Mouse (Mus musculus): ENCODE data around the gene Zbtb20. TPM values are rescaled to one million over a fixed set of nuclear protein-coding genes. Genes with fewer than 3 reads are reported as not detected.

Zbtb20 gene
- polyA plus RNA-seq, 1 experiment from 2014 or later = 20.2 TPM

DNA sequence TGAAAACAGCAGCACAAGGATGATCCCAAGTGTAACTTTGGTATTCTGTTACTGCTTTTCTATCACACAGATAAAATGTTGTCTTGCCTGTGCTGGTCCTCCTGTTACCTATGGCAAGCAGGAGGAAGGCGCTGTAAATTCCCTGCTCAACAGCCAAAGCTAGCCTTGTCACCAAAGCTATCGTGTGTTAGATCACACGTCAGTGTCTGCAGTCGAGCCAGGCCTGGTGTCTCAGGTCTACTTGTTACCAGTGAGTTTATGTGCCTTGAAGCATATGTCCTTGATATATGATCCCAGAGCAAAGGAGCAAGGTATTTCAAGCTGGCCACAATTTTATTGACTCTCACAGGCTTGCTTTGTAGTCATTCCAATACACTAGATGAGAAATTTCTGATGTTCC lies 517.7 kb downstream of the Zbtb20 start:
- no peak for ATAC-seq (ENCODE audit: insufficient number of reproducible peaks, insufficient read depth, low FRiP score, low TSS enrichment, low read depth)
- Histone ChIP-seq H3K4me1 (0 out of 2 replicates have a peak, but pooled peaks cover 3% of the 10 kb centered on the region), H3K9me3 (no peaks in the 10 kb centered on the region), H3K27ac (no peak overlapping the region), H3K27me3 (no peaks in the 10 kb centered on the region), H3K4me2 (no peak overlapping the region), H3K4me3 (no peak overlapping the region), H3K9ac (no peak overlapping the region), H3K36me3 (no peaks in the 10 kb centered on the region)
- 45% methylated on average over 4 of the region's 4 CpGs for WGBS

DNA sequence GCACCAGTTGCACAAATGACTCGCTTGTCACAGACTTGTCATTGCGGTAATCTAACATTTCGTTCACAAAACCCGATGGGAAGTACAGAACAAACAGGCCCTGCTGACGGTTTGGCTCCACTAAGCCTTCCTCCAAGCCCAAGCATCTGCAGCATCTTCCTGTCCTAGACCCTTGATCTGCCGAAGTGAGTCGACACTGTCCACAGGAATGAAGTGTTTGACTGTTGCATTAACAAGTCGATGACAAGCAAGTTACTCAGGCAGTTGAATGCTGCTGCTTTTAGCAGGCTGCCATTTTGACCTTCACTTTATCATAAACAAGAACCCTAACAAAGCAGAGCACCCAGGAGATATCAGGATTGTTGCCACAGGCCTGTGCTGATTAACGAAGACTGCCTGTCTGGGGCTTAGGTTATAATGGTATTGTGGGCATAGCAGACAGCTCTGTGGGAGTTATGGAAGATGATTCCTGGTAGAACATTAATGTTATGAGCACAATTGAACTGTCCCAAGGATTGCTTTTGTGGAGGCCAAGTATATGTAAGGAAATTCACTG lies 518.4 kb downstream of the Zbtb20 start:
- Histone ChIP-seq H3K4me2 (no peak overlapping the region), H3K27me3 (no peaks in the 10 kb centered on the region), H3K9me3 (no peaks in the 10 kb centered on the region), H3K27ac (no peak overlapping the region), H3K36me3 (no peaks in the 10 kb centered on the region), H3K4me3 (no peak overlapping the region), H3K9ac (no peak overlapping the region), H3K4me1 (0 out of 2 replicates have a peak, but pooled peaks cover 3% of the 10 kb centered on the region)
- WGBS = 79% methylated on average over 9 of the region's 9 CpGs
- ATAC-seq (ENCODE audit: insufficient number of reproducible peaks, insufficient read depth, low FRiP score, low TSS enrichment, low read depth) = no peak

DNA sequence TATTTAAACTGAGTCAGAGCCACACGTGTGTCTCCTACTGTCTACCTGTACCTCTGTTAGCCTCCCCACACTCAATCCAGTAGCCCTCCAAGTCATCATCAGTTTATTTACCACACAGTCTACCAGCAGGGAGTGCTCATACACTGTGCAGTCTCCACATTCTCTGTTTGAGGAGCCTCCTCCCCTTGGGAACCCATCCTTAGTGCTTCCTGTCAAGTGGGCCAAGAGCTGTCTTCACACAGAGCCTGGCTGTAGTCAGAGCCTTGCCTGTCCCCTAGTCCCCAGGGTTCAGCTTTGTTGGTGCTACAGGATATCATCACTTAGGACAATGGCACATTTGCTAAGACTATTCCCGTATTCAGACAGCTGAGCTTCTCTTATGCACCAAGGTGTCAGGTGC lies 519.1 kb downstream of the Zbtb20 start:
- 0 out of 2 replicates have a peak, but pooled peaks cover 3% of the 10 kb centered on the region for H3K4me1 ChIP-seq
- ATAC-seq (ENCODE audit: insufficient number of reproducible peaks, insufficient read depth, low FRiP score, low TSS enrichment, low read depth) = no peak
- no peaks in the 10 kb centered on the region for H3K36me3 ChIP-seq
- 82% methylated on average over 2 of the region's 2 CpGs for WGBS
- H3K4me2 ChIP-seq = no peak overlapping the region
- no peak overlapping the region for H3K4me3 ChIP-seq
- H3K27ac ChIP-seq = no peak overlapping the region
- no peaks in the 10 kb centered on the region for H3K27me3 ChIP-seq
- no peaks in the 10 kb centered on the region for H3K9me3 ChIP-seq
- H3K9ac ChIP-seq = no peak overlapping the region

DNA sequence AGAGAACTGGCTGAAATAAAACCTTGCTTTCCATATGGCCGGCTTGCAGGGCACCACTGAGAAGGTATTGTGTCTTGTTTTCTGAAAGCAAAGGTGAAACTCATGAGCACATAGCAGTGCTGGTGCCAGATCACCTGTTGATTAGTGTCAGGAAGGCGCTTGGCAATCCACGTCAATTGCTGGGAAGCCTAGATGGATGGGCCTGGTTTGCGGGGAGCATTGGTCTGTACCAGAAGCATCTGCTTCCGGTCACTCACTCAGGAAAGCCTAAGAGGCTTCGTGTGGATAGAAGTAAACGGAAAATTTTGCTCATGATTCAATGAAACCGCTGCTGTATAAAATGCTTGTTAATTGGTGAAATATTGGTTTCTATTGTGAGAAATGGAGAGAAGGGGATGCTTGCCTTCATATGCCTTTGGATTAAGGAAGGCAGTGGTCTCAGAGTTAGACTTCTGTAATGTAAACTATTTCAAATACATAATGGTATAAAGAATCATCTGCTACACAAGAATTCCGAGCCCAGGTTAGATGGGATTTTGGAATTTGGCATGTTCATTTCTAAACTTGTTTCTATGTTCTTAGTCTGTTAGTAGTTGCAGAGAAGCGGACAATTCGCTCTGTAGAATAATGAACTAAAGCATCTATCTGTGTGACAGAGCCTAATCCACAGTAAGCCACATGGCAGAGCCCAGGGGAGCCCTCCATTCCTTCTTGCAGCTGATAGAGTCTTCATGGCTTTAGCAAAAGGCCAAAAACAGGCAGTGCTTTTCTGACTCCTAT lies 521.4 kb downstream of the Zbtb20 start:
- 86% methylated on average over 11 of the region's 11 CpGs for WGBS
- Histone ChIP-seq H3K27ac (no peak overlapping the region), H3K4me2 (no peak overlapping the region), H3K9ac (no peak overlapping the region), H3K36me3 (no peaks in the 10 kb centered on the region), H3K9me3 (no peaks in the 10 kb centered on the region), H3K4me3 (no peak overlapping the region), H3K4me1 (0 out of 2 replicates have a peak, but pooled peaks cover 3% of the 10 kb centered on the region), H3K27me3 (no peaks in the 10 kb centered on the region)
- no peak for ATAC-seq (ENCODE audit: insufficient number of reproducible peaks, insufficient read depth, low FRiP score, low TSS enrichment, low read depth)

DNA sequence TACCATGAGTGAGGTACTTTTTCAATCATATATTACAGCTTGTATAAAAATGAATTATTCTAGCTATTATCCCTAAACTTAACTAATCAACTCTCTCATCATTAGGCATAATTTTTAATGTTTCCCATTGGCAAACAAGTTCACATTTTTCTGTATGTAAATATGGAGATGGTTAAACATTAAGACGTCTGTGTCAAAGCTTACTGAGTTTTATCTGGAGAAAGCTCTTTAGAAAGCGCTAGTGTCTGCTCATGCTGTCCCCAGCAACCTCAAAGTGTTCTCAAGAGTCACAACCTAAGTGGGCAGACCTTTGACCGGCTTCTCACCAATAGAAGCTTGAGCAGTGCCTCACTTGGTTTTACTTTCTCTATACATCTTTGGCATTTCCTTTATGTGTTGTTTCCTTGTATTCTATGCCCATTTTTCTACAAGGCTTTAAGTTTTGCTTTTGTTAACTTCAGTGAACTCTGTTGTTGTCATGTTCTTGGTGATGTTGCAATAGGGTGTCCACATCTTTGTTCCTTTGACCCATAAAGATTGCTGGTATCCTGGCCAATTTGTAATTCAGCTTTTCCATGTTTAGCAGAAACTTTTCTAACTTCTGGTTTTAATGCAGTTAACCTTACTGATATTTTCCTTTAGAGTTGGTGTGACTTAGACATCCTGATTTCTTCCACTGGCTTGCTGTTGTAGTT lies 522.1 kb downstream of the Zbtb20 start:
- WGBS = 84% methylated on average over 3 of the region's 3 CpGs
- Histone ChIP-seq H3K27ac (no peak overlapping the region), H3K27me3 (no peaks in the 10 kb centered on the region), H3K4me2 (no peak overlapping the region), H3K9ac (no peak overlapping the region), H3K4me3 (no peak overlapping the region), H3K4me1 (0 out of 2 replicates have a peak, but pooled peaks cover 3% of the 10 kb centered on the region), H3K36me3 (no peaks in the 10 kb centered on the region), H3K9me3 (no peaks in the 10 kb centered on the region)
- ATAC-seq (ENCODE audit: insufficient number of reproducible peaks, insufficient read depth, low FRiP score, low TSS enrichment, low read depth) = no peak

DNA sequence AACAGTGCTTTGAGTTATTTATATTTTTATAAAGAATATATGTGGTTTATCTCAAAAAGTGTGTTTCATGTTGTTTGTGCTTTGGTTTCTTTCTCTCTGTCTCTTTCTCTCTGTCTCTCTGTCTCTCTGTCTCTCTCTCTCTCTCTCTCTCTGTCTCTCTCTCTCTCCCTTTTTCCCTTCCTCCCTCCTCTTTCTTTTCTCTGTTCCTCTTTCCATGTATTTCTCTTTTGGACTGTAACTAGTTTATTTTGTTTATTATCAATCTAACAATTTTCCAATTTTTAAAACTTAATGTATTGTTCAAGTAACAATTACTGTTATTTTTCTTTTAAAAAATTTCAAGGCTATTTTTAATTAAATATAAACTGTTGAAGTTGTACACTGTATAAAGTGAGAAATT lies 523.7 kb downstream of the Zbtb20 start:
- no peak for ATAC-seq (ENCODE audit: insufficient number of reproducible peaks, insufficient read depth, low FRiP score, low TSS enrichment, low read depth)
- H3K9ac ChIP-seq = no peak overlapping the region
- no peak overlapping the region for H3K27ac ChIP-seq
- H3K4me1 ChIP-seq = 0 out of 2 replicates have a peak, but pooled peaks cover 3% of the 10 kb centered on the region
- no peaks in the 10 kb centered on the region for H3K36me3 ChIP-seq
- no peak overlapping the region for H3K4me3 ChIP-seq
- no peaks in the 10 kb centered on the region for H3K9me3 ChIP-seq
- H3K4me2 ChIP-seq = no peak overlapping the region
- H3K27me3 ChIP-seq = no peaks in the 10 kb centered on the region

DNA sequence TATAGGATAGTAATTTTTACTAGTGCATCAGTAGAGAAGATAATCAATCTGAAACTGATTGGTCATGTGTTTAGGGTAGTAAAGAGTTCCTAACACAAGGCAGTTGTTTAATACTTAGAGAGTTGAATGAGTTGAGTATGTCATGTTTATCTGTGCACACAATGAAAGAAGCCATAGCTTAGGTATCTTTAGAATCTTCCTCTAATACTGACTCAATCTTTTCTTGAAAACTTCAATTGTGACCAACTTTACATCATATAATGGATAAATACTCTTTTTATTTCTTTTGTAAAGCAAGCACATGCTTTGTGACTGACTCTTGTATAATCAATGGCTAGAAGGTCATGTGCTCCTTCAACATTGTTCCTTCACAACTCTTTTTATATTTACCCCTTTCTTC lies 524.4 kb downstream of the Zbtb20 start:
- Histone ChIP-seq H3K9me3 (no peaks in the 10 kb centered on the region), H3K27me3 (no peaks in the 10 kb centered on the region)
- ATAC-seq (ENCODE audit: insufficient number of reproducible peaks, insufficient read depth, low FRiP score, low TSS enrichment, low read depth) = no peak

DNA sequence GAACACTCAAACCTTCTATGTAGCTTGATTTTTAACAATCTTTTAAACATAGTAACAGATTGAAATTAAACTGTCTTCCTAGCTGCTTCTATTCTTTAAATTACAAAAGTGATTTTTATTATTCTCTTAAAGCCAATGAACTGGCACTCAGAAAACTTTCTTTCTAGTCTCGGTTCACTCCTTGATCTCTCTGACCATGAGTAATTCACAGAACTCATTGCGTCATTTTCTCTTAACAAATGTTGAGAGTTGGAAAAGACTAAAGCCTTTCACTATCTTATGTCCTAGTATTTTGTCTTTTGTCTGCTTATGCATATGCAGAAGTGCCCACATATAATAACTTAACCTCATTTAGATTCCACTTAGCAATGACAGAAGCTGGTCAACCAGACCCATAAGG lies 525.3 kb downstream of the Zbtb20 start:
- no peak overlapping the region for H3K27ac ChIP-seq
- no peak for ATAC-seq (ENCODE audit: insufficient number of reproducible peaks, insufficient read depth, low FRiP score, low TSS enrichment, low read depth)
- H3K4me3 ChIP-seq = no peak overlapping the region
- no peaks in the 10 kb centered on the region for H3K9me3 ChIP-seq
- H3K36me3 ChIP-seq = no peaks in the 10 kb centered on the region
- 81% methylated on average over 2 of the region's 2 CpGs for WGBS
- H3K27me3 ChIP-seq = no peaks in the 10 kb centered on the region
- 0 out of 2 replicates have a peak, but pooled peaks cover 3% of the 10 kb centered on the region for H3K4me1 ChIP-seq
- H3K4me2 ChIP-seq = no peak overlapping the region
- H3K9ac ChIP-seq = no peak overlapping the region

More for the DNA sequence above, 524.4 kb downstream of the Zbtb20 start:
- Histone ChIP-seq H3K4me1 (0 out of 2 replicates have a peak, but pooled peaks cover 3% of the 10 kb centered on the region), H3K4me3 (no peak overlapping the region), H3K36me3 (no peaks in the 10 kb centered on the region), H3K4me2 (no peak overlapping the region), H3K27ac (no peak overlapping the region), H3K9ac (no peak overlapping the region)

DNA sequence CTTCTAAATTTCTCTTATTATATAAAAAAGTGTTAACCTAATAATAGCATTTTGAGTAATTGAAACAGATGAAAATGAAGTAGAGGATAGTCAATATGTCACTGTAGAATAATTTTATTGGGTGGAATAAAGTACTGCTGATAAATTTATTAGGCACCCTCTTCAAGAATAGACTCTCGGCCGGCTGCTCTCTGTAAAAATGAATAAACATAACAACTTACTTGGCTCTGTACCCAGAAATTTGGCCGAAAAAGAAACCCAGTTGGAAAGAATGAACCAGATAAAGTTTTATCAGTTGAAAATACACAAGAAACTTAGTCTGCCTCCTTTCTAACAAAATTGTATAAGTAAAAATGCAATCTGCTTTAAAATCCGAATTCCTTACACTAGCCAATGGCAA lies 527.2 kb downstream of the Zbtb20 start:
- ATAC-seq (ENCODE audit: insufficient number of reproducible peaks, insufficient read depth, low FRiP score, low TSS enrichment, low read depth) = no peak

DNA sequence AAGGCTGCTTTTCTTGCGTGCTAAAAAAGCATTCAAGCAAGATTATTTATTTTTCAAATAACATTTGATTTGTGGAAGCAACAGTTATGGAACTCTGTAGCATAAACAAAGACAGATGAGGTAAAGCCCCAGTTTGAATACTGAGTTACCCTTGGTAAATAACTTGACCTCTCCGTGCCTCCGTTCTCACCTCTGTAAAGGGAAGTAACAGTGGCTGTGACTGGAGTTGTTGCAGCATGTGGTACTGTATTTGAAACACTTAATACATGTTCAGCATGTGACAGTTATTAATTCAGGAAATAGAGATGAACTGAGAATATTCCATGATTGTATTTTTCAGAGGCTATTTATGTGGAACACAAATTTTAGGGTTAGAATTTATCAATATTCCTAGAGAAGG lies 529.4 kb downstream of the Zbtb20 start:
- no peak overlapping the region for H3K4me3 ChIP-seq
- no peaks in the 10 kb centered on the region for H3K27me3 ChIP-seq
- H3K4me2 ChIP-seq = no peak overlapping the region
- no peaks in the 10 kb centered on the region for H3K9me3 ChIP-seq
- H3K4me1 ChIP-seq = peaks cover 15% of the 10 kb centered on the region
- WGBS = 66% methylated on average over 3 of the region's 3 CpGs
- no peaks in the 10 kb centered on the region for H3K36me3 ChIP-seq
- ATAC-seq (ENCODE audit: insufficient number of reproducible peaks, insufficient read depth, low FRiP score, low TSS enrichment, low read depth) = no peak
- no peak overlapping the region for H3K9ac ChIP-seq
- H3K27ac ChIP-seq = no peak overlapping the region

More for the DNA sequence above, 527.2 kb downstream of the Zbtb20 start:
- H3K4me1 ChIP-seq = peaks cover 7% of the 10 kb centered on the region
- 73% methylated on average over 4 of the region's 4 CpGs for WGBS
- no peak overlapping the region for H3K27ac ChIP-seq
- no peaks in the 10 kb centered on the region for H3K9me3 ChIP-seq
- H3K4me3 ChIP-seq = no peak overlapping the region
- no peak overlapping the region for H3K9ac ChIP-seq
- no peak overlapping the region for H3K4me2 ChIP-seq
- no peaks in the 10 kb centered on the region for H3K27me3 ChIP-seq
- no peaks in the 10 kb centered on the region for H3K36me3 ChIP-seq

DNA sequence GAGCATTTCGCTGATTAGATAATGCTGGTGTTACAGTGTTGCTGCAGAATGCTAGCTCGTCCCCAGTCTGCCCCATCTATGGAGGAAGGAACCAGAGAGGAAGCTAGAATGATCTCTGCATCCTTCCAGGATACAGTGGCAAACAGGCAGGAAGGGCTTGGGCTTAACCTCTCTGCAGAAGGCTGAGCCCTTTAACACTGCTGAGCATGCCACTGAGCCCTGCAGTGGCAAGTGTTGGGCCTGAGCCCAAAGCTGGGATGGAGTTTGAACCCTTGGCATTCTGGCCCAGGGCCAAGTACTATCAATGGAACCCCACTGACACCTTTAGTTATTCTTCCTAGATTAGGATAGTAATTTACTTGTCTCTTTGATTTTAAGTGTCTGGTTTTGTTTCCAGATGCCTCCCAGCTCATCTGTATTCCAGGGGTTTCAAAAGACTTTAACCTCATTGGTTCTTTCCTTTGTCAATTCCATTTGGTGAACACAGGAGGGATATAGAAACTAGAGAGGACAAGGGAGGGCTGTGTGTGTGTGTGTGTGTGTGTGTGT lies 532.0 kb downstream of the Zbtb20 start:
- Histone ChIP-seq H3K27ac (peak overlapping the region; percentile 70; the same call in 1 of the 2 replicates), H3K36me3 (no peaks in the 10 kb centered on the region), H3K27me3 (no peaks in the 10 kb centered on the region), H3K9me3 (no peaks in the 10 kb centered on the region), H3K9ac (no peak overlapping the region), H3K4me1 (peaks cover 15% of the 10 kb centered on the region), H3K4me2 (no peak overlapping the region), H3K4me3 (no peak overlapping the region)
- no peak for ATAC-seq (ENCODE audit: insufficient number of reproducible peaks, insufficient read depth, low FRiP score, low TSS enrichment, low read depth)
- WGBS = 38% methylated on average over 2 of the region's 2 CpGs

All from embryonic facial prominence, embryonic 13.5 days (tissue).